Mouse (Mus musculus) stomach, postnatal 0 days (tissue): ENCODE measurements around the gene Ccdc157. TPM values are rescaled to one million over a fixed set of nuclear protein-coding genes. Genes with fewer than 3 reads are reported as not detected.

Experiments used
- ATAC-seq: fragments of 200-750 bp; cut with Nextera tagmentation; 2 replicates; pipeline ENCODE4 v1.8.0; 2017; ENCODE audit not compliant: low FRiP score, low TSS enrichment
- DNase-seq: peaks from one replicate; pipeline ENCODE4 v3.0.0-alpha.2; 2016; ENCODE audit warnings: low spot score
- H3K27ac ChIP-seq: fragments of 300-500 bp; sonication (generic); replicated peaks from 2 replicates; pipeline ENCODE4 v1.5.1; 2014; ENCODE audit warnings: mild to moderate bottlenecking, control low read depth
- H3K27me3 ChIP-seq: fragments of 300-500 bp; sonication (generic); 2 replicates; pipeline ENCODE4 v1.6.1; 2014; ENCODE audit warnings: low read length; ENCODE audit not compliant: control insufficient read depth, insufficient read depth
- H3K36me3 ChIP-seq: fragments of 300-500 bp; sonication (generic); 2 replicates; pipeline ENCODE4 v1.6.1; 2014; ENCODE audit warnings: low read length, mixed read lengths; ENCODE audit not compliant: control insufficient read depth, insufficient read depth
- H3K4me1 ChIP-seq: fragments of 300-500 bp; sonication (generic); replicated peaks from 2 replicates; pipeline ENCODE4 v1.6.1; 2014; ENCODE audit warnings: antibody characterized with exemption; ENCODE audit not compliant: control insufficient read depth, insufficient read depth
- H3K4me2 ChIP-seq: fragments of 300-500 bp; sonication (generic); replicated peaks from 2 replicates; pipeline ENCODE4 v1.6.1; 2014; ENCODE audit warnings: low read depth, mild to moderate bottlenecking, control low read depth, moderate library complexity
- H3K4me3 ChIP-seq: fragments of 300-500 bp; sonication (generic); 2 replicates; pipeline ENCODE4 v1.5.1; 2014; ENCODE audit warnings: low read depth, low read length, control low read depth
- H3K9ac ChIP-seq: fragments of 300-500 bp; sonication (generic); 2 replicates; pipeline ENCODE4 v1.6.1; 2014; ENCODE audit warnings: mild to moderate bottlenecking, low read length, control low read depth, mixed read lengths
- H3K9me3 ChIP-seq: fragments of 300-500 bp; sonication (generic); 2 replicates; pipeline ENCODE4 v1.6.1; 2016; ENCODE audit warnings: low read length; ENCODE audit not compliant: control insufficient read depth
- CTCF ChIP-seq: IDR thresholded peaks from 2 replicates; pipeline ENCODE4 v1.5.1; 2016; ENCODE audit warnings: antibody characterized with exemption, low read depth, mild to moderate bottlenecking, moderate library complexity
- EP300 ChIP-seq: optimal IDR thresholded peaks from 2 replicates; pipeline ENCODE3; 2016; ENCODE audit warnings: antibody characterized with exemption
- WGBS: fragments of 180-500 bp; shearing (Covaris S2); extraction: QIAGEN DNeasy Blood & Tissue Kit; methylation state at CpG from one replicate; pipeline ENCODE4 v1.1.7; 2014; 5-methylcytosine and 5-hydroxymethylcytosine counted together
- polyA plus RNA-seq: library from polyadenylated mRNA; unstranded; fragments of >200 nt; fragmentation: Nextera tagmentation; extraction: Ambion mirVana; gene quantifications from 2 replicates; pipeline ENCODE4 v1.2.1, GENCODE M21; 2015

Ccdc157 gene
- polyA plus RNA-seq, 1 experiment from 2014 or later = 2.2 TPM

DNA sequence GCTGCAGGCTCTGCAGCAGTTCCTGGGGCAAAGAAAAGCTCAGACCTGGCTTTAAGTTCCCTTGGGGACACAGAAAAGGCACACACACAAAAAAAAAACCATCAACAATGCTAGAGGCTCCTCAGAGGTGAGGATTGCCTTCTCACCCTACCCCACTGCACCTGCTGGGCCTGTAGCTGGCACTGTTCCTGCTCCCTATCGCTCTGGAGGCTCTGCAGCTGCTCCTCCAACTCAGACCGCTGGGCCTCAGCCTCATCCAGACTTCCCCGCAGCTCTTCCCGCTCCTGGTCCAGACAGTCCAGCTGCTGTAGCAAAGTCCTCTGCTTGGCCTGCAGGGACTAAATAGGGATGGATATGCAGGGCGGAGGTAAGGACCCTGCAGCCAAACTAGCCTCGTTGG, 13.7 kb downstream of the Ccdc157 start:
- TF ChIP-seq EP300 (no peak), CTCF (no peak)
- Histone ChIP-seq H3K4me1 (no peaks in the 10 kb centered on the region), H3K27me3 (no peaks in the 10 kb centered on the region), H3K4me2 (no peak overlapping the region), H3K27ac (no peak overlapping the region), H3K36me3 (peaks cover 10% of the 10 kb centered on the region), H3K9ac (no peak overlapping the region), H3K9me3 (no peaks in the 10 kb centered on the region), H3K4me3 (no peak overlapping the region)
- WGBS = 63% methylated on average over 6 of the region's 6 CpGs
- no peak for DNase-seq
- no peak for ATAC-seq

DNA sequence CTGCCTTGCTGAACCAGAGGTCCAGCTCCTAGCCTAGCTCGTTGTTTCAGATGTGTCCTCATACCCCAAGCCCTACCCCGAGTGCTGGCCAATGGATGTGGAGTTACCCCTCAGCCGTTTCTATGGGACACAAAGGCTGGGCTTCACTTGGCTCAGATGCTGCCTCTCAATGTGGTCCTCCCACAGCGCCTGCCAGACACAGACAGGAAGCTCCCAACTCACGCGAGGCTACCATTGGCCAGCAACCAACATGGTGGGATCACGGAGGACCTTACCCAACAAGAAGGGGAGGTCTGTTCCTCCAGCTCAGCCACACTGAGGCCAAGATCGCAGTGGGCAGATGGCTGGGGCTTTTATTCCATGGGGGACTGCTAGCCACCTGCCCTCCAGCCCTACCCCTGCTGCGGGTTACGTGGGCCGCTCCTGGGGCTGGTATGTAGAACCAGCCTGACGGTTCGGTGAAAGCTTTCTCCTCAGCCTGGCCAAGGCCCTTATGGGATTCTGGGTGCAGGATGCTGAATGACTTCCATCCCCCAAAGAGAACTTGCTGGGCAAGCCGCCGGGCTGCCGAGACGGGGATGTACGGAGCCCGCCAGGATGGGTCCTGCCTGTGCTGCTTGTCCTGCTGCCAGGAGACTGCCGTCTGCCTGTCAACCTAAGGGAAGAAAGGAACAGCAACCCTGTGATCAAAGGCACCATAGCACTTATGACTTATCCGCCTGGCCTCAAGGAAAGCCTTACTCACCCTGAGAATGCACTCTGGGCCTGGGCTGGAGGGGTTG, 16.6 kb downstream of the Ccdc157 start:
- ATAC-seq (no peak), DNase-seq (no peak)
- H3K27ac ChIP-seq = no peak overlapping the region
- peaks cover 21% of the 10 kb centered on the region for H3K36me3 ChIP-seq
- no peak overlapping the region for H3K4me3 ChIP-seq
- 90% methylated on average over 21 of the region's 21 CpGs for WGBS
- H3K9me3 ChIP-seq = no peaks in the 10 kb centered on the region
- no peaks in the 10 kb centered on the region for H3K27me3 ChIP-seq
- H3K4me2 ChIP-seq = no peak overlapping the region
- TF ChIP-seq CTCF = no peak
- TF ChIP-seq EP300 = no peak
- H3K4me1 ChIP-seq = no peaks in the 10 kb centered on the region
- H3K9ac ChIP-seq = no peak overlapping the region

DNA sequence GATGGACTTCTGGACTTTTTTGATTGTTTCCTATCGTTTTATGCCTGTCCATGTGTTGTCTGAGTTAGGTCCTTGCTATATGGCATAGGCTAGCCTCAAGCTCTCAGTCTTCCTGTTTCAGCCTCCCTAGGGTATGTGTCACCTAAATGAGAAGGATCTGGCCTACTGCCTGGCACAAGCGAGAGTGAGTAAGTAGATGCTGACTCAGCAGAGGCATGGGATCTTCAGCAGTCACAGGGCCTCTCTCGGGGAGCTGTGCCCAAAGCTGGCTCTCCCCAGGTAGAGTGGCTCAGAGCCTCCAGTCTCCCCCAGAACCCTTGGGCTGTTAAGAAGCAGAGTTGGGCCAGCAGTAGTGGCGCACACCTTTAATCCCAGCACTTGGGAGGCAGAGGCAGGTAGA, 17.7 kb downstream of the Ccdc157 start:
- H3K27me3 ChIP-seq = no peaks in the 10 kb centered on the region
- H3K9me3 ChIP-seq = no peaks in the 10 kb centered on the region
- no peak overlapping the region for H3K4me2 ChIP-seq
- WGBS = 79% methylated on average over 4 of the region's 4 CpGs
- ATAC-seq (no peak), DNase-seq (no peak)
- no peak overlapping the region for H3K4me3 ChIP-seq
- no peak for TF ChIP-seq CTCF
- no peak for TF ChIP-seq EP300
- H3K9ac ChIP-seq = no peak overlapping the region
- no peaks in the 10 kb centered on the region for H3K4me1 ChIP-seq
- H3K27ac ChIP-seq = no peak overlapping the region
- peaks cover 23% of the 10 kb centered on the region for H3K36me3 ChIP-seq

DNA sequence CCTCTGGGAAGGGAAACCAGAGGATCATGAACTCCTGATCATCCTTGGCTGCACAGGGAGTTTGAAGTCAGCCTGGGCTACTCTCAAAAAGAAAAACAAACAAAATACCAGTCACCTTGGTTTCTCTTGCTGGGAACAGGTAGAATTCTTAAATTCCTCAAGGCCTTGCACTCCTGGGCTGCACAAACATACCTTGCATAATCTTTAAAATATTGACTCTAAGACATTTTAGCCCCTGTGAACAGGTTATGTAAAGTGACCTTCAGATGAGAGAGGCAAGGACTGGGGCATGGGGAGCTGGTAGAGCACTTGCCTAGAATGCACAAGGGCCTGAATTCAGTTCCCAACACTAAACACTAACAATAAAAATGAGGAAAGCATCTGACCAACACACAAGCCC, 18.6 kb downstream of the Ccdc157 start:
- ATAC-seq = no peak
- DNase-seq = no peak
- H3K4me1 ChIP-seq = no peaks in the 10 kb centered on the region
- no peaks in the 10 kb centered on the region for H3K9me3 ChIP-seq
- no peaks in the 10 kb centered on the region for H3K27me3 ChIP-seq
- H3K36me3 ChIP-seq = peaks cover 23% of the 10 kb centered on the region
- no peak overlapping the region for H3K9ac ChIP-seq
- TF ChIP-seq EP300 = no peak
- no peak overlapping the region for H3K4me2 ChIP-seq
- no peak overlapping the region for H3K27ac ChIP-seq
- H3K4me3 ChIP-seq = no peak overlapping the region

DNA sequence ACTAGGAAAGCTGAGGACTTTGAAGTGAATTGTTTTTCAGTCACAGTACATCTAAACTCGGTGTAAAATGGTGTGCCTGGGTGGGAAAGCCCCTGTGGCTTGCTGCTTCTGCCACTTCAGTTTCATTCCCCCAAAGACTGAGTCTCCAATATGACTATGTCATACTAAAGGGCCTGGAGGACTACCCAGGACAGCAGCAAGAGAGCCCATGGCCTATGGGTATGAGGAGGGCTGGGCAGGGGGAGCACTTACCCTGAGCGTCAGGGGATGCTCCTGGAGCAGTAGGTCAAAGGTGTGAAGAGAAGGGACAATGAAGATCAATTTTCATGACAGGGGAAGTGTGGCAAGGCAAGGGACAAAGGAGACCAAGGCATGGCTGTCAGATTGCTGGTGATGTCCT, 21.1 kb downstream of the Ccdc157 start:
- DNase-seq = no peak
- ATAC-seq = no peak
- TF ChIP-seq CTCF (no peak), EP300 (no peak)
- 71% methylated on average over 2 of the region's 2 CpGs for WGBS
- Histone ChIP-seq H3K36me3 (peaks cover 23% of the 10 kb centered on the region), H3K9me3 (no peaks in the 10 kb centered on the region), H3K9ac (no peak overlapping the region), H3K4me3 (no peak overlapping the region), H3K27me3 (no peaks in the 10 kb centered on the region), H3K27ac (no peak overlapping the region), H3K4me2 (no peak overlapping the region), H3K4me1 (no peaks in the 10 kb centered on the region; the same call in 1 of the 2 replicates)
